Mouse (Mus musculus) gastrocnemius, adult 8-10 months (tissue): ENCODE results near the gene Hes7. TPM values are rescaled to one million over a fixed set of nuclear protein-coding genes. Genes with fewer than 3 reads are reported as not detected.

Experiments
- DNase-seq, 2 experiments: peaks; one replicate each; pipeline ENCODE4 v3.0.0; 2022; ENCODE audit warnings: low spot score in 2 of 2
- total RNA-seq, 4 experiments: library from RNA; stranded (reverse); gene quantifications; 2 replicates each; pipeline ENCODE4 v1.2.4; 2022

Hes7 gene
- total RNA-seq, 4 experiments from 2014 or later, result not detected

- DNase-seq, result no peak
Measured at GRCm38 (mm10) chr11:69100639-69101360, 19.4 kb upstream of the Hes7 start.

DNA sequence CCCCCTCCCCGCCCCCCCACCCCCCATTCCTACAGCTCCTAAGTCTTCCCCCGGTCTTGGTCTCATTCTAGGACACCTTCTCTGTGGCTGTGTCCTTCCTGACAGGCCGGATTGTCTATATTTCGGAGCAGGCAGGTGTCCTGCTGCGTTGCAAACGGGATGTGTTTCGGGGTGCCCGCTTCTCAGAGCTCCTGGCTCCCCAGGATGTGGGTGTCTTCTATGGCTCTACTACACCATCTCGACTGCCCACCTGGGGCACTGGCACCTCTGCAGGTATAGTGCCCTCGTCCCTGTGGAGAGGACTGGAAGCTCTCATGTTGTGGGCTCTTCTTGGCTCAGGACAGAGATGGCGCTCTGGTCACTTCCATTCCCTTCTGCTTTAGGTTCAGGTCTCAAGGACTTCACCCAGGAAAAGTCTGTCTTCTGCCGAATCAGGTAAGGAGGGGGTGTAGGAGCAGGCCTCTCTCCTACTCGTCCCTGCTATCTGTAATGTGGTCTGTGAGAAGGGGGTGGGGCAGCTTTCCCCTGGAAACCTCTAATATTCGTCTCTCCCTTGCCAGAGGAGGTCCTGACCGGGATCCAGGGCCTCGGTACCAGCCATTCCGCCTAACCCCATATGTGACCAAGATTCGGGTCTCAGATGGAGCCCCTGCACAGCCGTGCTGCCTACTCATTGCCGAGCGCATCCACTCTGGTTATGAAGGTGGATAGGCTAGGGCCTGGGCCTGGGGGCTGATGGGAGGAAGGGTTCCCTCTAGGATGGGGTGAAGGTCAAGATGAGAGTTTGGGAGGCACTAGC, 18.4 kb upstream of the Hes7 start:
- DNase-seq, result no peak

DNA sequence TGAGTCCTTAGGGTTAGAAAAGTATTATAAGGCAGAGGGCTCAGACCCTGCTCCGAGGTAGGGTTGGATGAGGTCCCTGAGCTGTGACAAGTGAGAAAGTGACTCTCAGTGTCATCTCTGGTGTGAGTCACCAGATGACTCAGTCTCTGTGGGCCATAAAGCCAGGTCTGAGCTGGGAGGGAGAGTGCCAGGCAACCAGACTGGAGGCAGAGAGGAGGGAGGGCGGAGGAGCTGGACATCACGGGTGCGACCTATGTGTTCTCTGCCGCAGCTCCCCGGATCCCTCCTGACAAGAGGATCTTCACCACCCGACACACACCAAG, 17.8 kb upstream of the Hes7 start:
- DNase-seq, result peak in 1 of 2 experiments; percentile 2

DNA sequence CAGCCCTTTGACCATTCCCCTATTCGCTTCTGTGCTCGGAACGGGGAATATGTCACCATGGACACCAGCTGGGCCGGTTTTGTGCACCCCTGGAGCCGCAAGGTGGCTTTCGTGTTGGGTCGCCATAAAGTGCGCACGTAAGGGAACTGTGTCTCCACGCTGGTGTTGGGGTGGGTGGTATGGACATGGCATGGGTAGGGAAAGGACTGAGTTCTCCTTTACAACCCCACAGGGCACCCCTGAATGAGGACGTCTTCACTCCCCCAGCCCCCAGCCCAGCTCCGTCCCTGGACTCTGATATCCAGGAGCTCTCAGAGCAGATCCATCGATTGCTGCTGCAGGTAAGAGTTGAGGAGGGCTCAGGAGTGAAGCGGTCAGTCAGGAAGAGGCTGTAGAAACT, 17.1 kb upstream of the Hes7 start:
- peak in 1 of 2 experiments; percentile 3 for DNase-seq

GRCm38 (mm10) chr11:69103531-69104435, 16.4 kb upstream of the Hes7 start:
- DNase-seq, result peak in 1 of 2 experiments; percentile 2

GRCm38 (mm10) chr11:69104487-69104886, 15.7 kb upstream of the Hes7 start:
- DNase-seq, result peak in 1 of 2 experiments; percentile 2

GRCm38 (mm10) chr11:69105227-69105626, 15.0 kb upstream of the Hes7 start:
- no peak for DNase-seq

- no peak for DNase-seq
Measured at GRCm38 (mm10) chr11:69105796-69106195, 14.4 kb upstream of the Hes7 start.

DNA sequence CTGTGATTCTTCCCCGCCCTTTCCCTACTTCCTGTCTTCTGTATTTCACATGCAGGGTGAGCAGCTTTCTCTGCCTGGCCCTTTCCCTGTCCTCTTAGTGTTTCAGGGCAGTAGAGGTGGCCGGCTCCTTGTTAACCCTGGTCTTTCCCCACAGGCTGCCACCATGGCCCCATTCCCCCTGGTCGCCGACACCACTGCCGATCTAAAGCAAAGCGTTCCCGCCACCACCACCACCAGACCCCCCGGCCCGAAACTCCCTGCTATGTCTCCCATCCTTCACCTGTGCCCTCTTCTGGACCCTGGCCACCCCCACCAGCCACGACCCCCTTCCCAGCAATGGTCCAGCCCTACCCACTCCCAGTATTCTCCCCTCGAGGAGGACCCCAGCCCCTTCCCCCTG, 13.9 kb upstream of the Hes7 start:
- no peak for DNase-seq

GRCm38 (mm10) chr11:69106842-69107241, 13.4 kb upstream of the Hes7 start:
- no peak for DNase-seq

DNA sequence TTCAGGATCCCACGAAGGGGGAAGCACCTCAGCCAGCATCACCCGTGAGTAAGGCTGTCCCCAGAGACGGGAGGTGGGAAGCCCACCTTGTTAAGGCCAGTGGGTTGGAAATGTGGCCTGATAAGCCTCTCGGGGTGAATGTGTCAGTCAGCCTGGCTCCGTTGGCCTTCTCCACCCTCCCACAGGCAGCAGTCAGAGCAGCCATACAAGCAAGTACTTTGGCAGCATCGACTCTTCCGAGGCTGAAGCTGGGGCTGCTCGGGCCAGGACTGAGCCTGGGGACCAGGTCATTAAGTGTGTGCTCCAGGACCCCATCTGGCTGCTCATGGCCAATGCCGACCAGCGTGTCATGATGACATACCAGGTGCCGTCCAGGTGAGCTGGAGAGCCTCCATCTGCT, 12.5 kb upstream of the Hes7 start:
- no peak for DNase-seq

- no peak for DNase-seq
Measured at GRCm38 (mm10) chr11:69108223-69108622, 12.0 kb upstream of the Hes7 start.

GRCm38 (mm10) chr11:69109032-69109900, 10.9 kb upstream of the Hes7 start:
- no peak for DNase-seq

GRCm38 (mm10) chr11:69110319-69111046, 9.7 kb upstream of the Hes7 start:
- DNase-seq, result peak; percentile 88 to 92

GRCm38 (mm10) chr11:69111051-69111810, 9.0 kb upstream of the Hes7 start:
- no peak for DNase-seq

GRCm38 (mm10) chr11:69111865-69112264, 8.3 kb upstream of the Hes7 start:
- no peak for DNase-seq

GRCm38 (mm10) chr11:69114018-69114417, 6.2 kb upstream of the Hes7 start:
- DNase-seq, result no peak

- no peak for DNase-seq
Measured at GRCm38 (mm10) chr11:69114621-69115020, 5.6 kb upstream of the Hes7 start.

DNA sequence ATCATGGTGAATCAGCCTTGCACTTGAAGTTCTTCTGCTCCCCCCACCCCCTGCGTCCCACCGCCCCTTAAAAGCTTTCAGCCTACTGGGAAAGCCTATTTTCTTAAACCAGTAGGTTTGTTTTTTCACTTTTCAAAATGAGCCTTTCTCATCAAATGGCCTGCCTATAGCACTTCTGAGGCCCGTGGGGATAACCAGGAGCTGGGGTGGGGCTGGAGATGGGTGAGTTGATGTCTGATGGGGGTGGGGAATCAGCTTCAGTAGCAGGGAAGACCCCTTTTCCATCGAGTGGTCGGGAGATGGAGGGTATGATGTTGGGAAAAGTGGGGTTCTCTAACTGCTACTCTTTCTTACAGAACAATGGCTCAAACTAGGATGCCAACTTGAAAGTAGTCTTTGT, 3.4 kb upstream of the Hes7 start:
- DNase-seq, result no peak
